Mouse (Mus musculus) heart, embryonic 13.5 days (tissue): Measurements from ENCODE around the gene Ckap2l. TPM values are rescaled to one million over a fixed set of nuclear protein-coding genes. Genes with fewer than 3 reads are reported as not detected.

Source experiments
- ATAC-seq: fragments of 200-750 bp; cut with Nextera tagmentation; 2 replicates; pipeline ENCODE4 v1.8.0; 2017; ENCODE audit warnings: moderate TSS enrichment; ENCODE audit not compliant: insufficient number of reproducible peaks, low FRiP score, low TSS enrichment; ENCODE audit errors: extremely low read depth
- H3K27ac ChIP-seq: fragments of 300-500 bp; sonication (generic); replicated peaks from 2 replicates; pipeline ENCODE4 v1.5.1; 2015; ENCODE audit warnings: moderate library complexity, mild to moderate bottlenecking, inconsistent platforms
- H3K27me3 ChIP-seq: fragments of 300-500 bp; sonication (generic); replicated peaks from 2 replicates; pipeline ENCODE4 v1.6.1; 2015; ENCODE audit warnings: mild to moderate bottlenecking, inconsistent platforms
- H3K36me3 ChIP-seq: fragments of 300-500 bp; sonication (generic); 2 replicates; pipeline ENCODE4 v1.6.1; 2015; ENCODE audit warnings: mild to moderate bottlenecking, inconsistent platforms
- H3K4me1 ChIP-seq: fragments of 300-500 bp; sonication (generic); 2 replicates; pipeline ENCODE4 v1.6.1; 2015; ENCODE audit warnings: inconsistent platforms
- H3K4me2 ChIP-seq: fragments of 300-500 bp; sonication (generic); 2 replicates; pipeline ENCODE4 v1.6.1; 2015; ENCODE audit warnings: inconsistent platforms, mild to moderate bottlenecking, moderate library complexity
- H3K4me3 ChIP-seq: fragments of 300-500 bp; sonication (generic); 2 replicates; pipeline ENCODE4 v1.5.1; 2015; ENCODE audit warnings: moderate library complexity, mild to moderate bottlenecking, inconsistent platforms
- H3K9ac ChIP-seq: fragments of 300-500 bp; sonication (generic); 2 replicates; pipeline ENCODE4 v1.6.1; 2015; ENCODE audit warnings: inconsistent platforms, mild to moderate bottlenecking, moderate library complexity
- H3K9me3 ChIP-seq: fragments of 300-500 bp; sonication (generic); 2 replicates; pipeline ENCODE4 v1.6.1; 2016; ENCODE audit warnings: inconsistent platforms
- WGBS: fragments of 180-500 bp; shearing (Covaris S2); methylation state at CpG from one replicate; pipeline ENCODE4 v1.1.7; 2015; ENCODE audit warnings: mixed read lengths; 5-methylcytosine and 5-hydroxymethylcytosine counted together
- polyA plus RNA-seq: library from polyadenylated mRNA; unstranded; fragments of >200 nt; fragmentation: Nextera tagmentation; extraction: Ambion mirVana; gene quantifications from 2 replicates; pipeline ENCODE4 v1.2.1, GENCODE M21; 2015

Ckap2l gene
- polyA plus RNA-seq, 1 experiment from 2014 or later, result 40.4 TPM

DNA sequence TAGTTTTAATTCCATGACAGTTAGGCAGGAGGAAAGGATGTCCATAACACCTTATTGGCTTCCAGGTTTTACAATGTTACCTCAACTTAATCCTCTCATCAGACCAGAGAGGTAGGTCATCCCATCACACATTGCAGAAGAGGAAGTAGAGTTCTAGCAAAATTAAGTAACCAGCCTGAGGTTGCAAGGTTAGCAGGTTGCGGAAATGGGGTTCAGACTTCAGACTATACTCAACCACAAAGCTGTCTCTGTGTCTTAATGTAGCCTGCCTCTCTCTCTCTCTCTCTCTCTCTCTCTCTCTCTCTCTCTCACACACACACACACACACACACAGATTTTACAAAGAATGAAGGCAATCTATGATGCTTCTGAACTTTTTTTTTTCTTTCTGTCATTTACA, 16.9 kb upstream of the Ckap2l start:
- 89% methylated on average over 1 of the region's 1 CpGs for WGBS
- Histone ChIP-seq H3K4me2 (no peak overlapping the region), H3K4me3 (no peak overlapping the region), H3K9ac (no peak overlapping the region), H3K27ac (no peak overlapping the region), H3K36me3 (no peaks in the 10 kb centered on the region), H3K4me1 (no peaks in the 10 kb centered on the region), H3K27me3 (no peaks in the 10 kb centered on the region), H3K9me3 (no peaks in the 10 kb centered on the region)
- ATAC-seq, result no peak

DNA sequence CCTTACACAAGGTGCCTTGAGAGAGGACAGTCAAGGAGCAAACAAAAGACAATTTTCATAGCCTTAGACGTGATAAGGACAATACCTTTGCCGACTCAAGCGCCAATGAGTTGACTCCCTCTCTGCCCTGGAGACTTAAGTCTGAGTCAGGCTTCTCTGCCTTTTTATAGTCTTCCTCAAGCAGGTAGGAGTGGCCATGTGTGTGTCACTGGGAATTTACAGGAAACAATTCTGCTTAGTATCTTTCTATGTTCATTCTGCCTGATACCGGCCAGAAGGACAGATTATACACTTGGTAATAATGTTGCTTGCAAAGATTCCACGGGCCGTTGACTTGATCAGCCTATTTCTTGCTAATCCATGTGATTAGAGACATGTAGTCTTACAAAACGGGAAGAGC, 12.8 kb upstream of the Ckap2l start, which contains the start of gene Il1a:
Gene Il1a, minus strand, starts transcription at position 137 of the 400 bp plus-strand sequence.
- Histone ChIP-seq H3K9me3 (no peaks in the 10 kb centered on the region), H3K9ac (no peak within 1 kb of the TSS), H3K27me3 (no peaks in the 10 kb centered on the region), H3K4me1 (no peaks in the 10 kb centered on the region), H3K27ac (no peak within 1 kb of the TSS), H3K36me3 (no peaks in the 10 kb centered on the region), H3K4me3 (no peak within 1 kb of the TSS), H3K4me2 (no peak within 1 kb of the TSS)
- ATAC-seq, result no peak
- 62% methylated on average over 7 of the region's 7 CpGs for WGBS

DNA sequence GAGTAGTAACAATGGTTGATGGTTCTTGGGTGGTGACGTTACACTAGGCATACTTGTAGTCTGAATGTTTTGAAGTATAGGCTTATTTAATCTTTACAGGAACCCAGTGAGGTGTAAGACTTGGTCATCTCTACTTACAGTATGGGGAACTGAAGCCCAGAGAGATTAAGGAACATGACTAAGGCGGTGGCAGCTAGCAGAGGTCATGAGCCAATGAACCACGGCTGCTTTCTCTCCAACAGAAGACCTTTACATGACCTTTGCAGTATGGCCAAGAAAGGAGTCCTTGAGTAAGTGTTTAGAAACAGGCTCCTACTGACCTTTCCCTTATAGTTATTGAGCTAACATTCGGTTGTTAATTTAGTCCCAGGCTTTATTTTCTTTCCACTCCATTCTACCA, 9.0 kb upstream of the Ckap2l start:
- Histone ChIP-seq H3K27ac (no peak overlapping the region), H3K9ac (no peak overlapping the region), H3K27me3 (0 out of 2 replicates have a peak, but pooled peaks cover 7% of the 10 kb centered on the region), H3K4me1 (no peaks in the 10 kb centered on the region), H3K36me3 (no peaks in the 10 kb centered on the region), H3K4me3 (no peak overlapping the region), H3K9me3 (no peaks in the 10 kb centered on the region), H3K4me2 (no peak overlapping the region)
- WGBS, result 68% methylated on average over 4 of the region's 4 CpGs
- ATAC-seq, result no peak

DNA sequence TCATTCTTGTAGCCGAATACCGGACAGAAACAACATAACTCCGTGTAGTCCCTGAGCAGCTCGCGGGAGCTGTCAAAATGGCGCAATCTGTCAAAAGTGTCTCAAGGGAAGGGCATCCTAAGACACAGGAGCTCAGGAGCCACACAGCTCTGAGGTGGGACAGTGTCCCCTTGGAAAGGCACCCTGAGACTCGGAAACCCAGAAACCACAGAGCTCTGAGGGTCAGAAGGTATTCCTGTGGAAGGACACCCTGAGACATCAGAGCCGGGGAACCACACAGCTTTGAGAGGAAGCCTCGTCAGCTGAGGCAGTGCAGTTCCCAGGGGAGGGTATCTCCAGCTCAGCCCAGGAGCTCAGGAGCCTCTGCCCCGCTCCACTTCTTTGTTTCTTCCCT, 574 bp upstream of the Ckap2l start:
- peak overlapping the region; percentile 82 for H3K4me3 ChIP-seq
- peaks cover 26% of the 10 kb centered on the region for H3K4me1 ChIP-seq
- H3K9me3 ChIP-seq, result no peaks in the 10 kb centered on the region
- H3K36me3 ChIP-seq, result peaks cover 14% of the 10 kb centered on the region
- ATAC-seq, result no peak
- peak overlapping the region; percentile 87 for H3K4me2 ChIP-seq
- H3K27me3 ChIP-seq, result 0 out of 2 replicates have a peak, but pooled peaks cover 12% of the 10 kb centered on the region
- WGBS, result 3% methylated on average over 10 of the region's 10 CpGs
- H3K27ac ChIP-seq, result peak overlapping the region; percentile 90
- peak overlapping the region; percentile 81 for H3K9ac ChIP-seq

DNA sequence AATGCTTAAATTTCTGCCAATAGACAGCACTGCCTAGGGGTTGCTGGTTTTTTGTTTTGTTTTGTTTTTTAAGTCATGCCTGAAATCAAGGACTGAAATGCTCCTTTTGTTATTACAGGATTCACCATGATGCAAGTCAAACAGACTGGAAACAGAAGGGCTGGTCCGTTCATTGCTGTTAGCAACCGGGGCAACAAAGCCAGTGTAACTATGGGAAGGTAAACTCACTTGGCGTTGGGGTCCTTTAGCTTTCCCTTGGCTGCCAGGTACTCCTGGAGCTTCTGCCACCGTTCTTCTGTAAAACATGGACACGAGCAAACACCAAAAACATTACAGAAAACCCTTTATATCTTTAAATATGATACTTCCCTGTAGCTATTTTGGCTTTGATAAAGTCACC, 926 bp downstream of the Ckap2l start:
- Histone ChIP-seq H3K27ac (no peak overlapping the region; the same call in 1 of the 2 replicates), H3K27me3 (0 out of 2 replicates have a peak, but pooled peaks cover 7% of the 10 kb centered on the region), H3K4me2 (peak overlapping the region; percentile 87), H3K9me3 (no peaks in the 10 kb centered on the region), H3K9ac (peak overlapping the region; percentile 87), H3K4me3 (peak overlapping the region; percentile 82), H3K36me3 (peaks cover 17% of the 10 kb centered on the region), H3K4me1 (peaks cover 26% of the 10 kb centered on the region)
- 51% methylated on average over 5 of the region's 5 CpGs for WGBS
- no peak for ATAC-seq

DNA sequence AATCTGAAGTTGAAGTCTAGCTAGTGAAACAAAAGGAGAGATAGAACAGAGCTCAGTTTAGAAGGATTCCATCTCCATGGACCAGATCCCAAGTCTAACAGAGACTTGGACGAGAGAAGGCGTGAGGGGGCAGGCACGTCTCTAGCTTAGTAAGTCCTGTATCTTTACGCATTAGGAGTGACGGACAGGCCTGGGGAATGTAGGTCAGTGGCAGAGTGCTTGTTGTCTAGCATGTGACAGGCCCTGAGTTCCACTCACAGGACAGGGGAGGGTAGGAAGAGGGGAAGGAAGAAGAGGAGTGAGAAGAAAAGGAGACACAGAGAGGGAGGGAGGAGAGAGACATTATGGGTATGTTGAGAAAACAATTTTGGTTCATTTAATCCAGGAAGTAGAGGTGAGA, 1.9 kb downstream of the Ckap2l start:
- Histone ChIP-seq H3K36me3 (peaks cover 27% of the 10 kb centered on the region), H3K27me3 (no peaks in the 10 kb centered on the region), H3K27ac (no peak overlapping the region), H3K4me1 (peaks cover 26% of the 10 kb centered on the region), H3K4me2 (peak overlapping the region; percentile 87), H3K9me3 (no peaks in the 10 kb centered on the region), H3K9ac (0 out of 2 replicates have a peak overlapping the region, but pooled peaks have one; percentile 87), H3K4me3 (peak overlapping the region; percentile 82; the same call in 1 of the 2 replicates)
- 79% methylated on average over 5 of the region's 5 CpGs for WGBS
- ATAC-seq, result no peak

DNA sequence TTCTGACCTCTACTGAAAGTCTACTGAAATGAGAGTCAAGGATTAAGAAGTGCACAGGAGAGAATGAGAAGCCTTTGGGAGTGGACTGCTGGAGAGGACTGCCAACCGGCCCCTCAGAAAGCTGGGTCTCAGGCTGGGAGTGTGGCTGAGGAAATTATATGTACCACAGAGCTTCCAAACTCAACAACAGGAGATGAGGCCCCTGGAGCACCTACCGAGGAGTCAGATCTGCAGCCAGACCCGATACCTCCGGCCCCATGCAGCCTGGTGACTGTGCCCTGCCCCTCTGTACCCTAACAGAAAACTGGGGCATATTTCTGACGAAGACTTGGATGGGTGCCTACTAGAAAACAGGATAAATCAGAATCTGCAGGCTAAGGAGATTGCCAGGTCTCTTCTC, 23.2 kb downstream of the Ckap2l start:
- no peak for ATAC-seq
- no peak overlapping the region for H3K4me2 ChIP-seq
- H3K36me3 ChIP-seq, result peaks cover 91% of the 10 kb centered on the region
- H3K4me3 ChIP-seq, result no peak overlapping the region
- H3K27me3 ChIP-seq, result no peaks in the 10 kb centered on the region
- H3K27ac ChIP-seq, result no peak overlapping the region
- H3K9ac ChIP-seq, result no peak overlapping the region
- WGBS, result 98% methylated on average over 5 of the region's 5 CpGs
- no peaks in the 10 kb centered on the region for H3K9me3 ChIP-seq
- H3K4me1 ChIP-seq, result no peaks in the 10 kb centered on the region

DNA sequence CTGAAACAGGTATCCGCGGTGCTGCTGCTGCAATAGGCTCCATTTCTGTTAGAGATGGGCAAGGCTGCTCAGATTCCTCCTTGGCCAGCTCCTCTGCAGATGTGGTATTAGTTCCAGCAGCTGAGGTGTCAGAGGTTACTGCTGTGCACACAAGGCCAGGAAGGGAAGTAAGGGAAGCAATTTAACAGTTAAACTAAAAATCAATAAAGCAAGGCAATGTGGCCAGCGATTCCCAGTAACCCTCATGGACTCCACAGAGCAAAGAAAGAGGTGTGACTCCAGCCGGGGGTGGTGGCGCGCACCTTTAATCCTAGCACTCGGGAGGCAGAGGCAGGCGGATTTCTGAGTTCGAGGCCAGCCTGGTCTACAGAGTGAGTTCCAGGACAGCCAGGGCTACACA, 26.4 kb downstream of the Ckap2l start:
- Histone ChIP-seq H3K9me3 (no peaks in the 10 kb centered on the region), H3K27ac (no peak overlapping the region), H3K27me3 (no peaks in the 10 kb centered on the region), H3K9ac (no peak overlapping the region), H3K36me3 (peaks cover 91% of the 10 kb centered on the region), H3K4me2 (no peak overlapping the region), H3K4me1 (no peaks in the 10 kb centered on the region), H3K4me3 (no peak overlapping the region)
- 89% methylated on average over 9 of the region's 9 CpGs for WGBS
- no peak for ATAC-seq

DNA sequence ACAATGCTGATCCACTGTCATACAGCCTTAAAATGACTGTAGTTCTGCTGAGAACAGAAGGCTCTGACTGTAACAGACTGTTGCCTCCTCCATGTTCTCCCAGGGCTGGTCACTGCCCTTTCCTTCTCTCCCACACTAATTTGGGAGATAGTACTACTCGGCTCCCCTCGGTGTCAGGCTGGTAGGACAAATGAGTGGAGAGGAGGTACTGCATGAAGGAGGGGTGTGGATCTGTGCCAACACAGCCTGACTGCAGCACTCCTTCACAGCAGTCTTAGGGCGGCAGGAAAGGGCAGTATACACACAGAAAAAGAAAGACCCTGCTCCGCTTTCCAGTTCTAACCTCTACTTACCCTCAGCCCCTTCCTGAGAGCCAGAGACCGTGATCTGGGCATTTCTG, 27.0 kb downstream of the Ckap2l start:
- Histone ChIP-seq H3K9me3 (no peaks in the 10 kb centered on the region), H3K4me1 (no peaks in the 10 kb centered on the region), H3K36me3 (peaks cover 86% of the 10 kb centered on the region), H3K9ac (no peak overlapping the region), H3K27me3 (no peaks in the 10 kb centered on the region), H3K4me2 (no peak overlapping the region), H3K27ac (no peak overlapping the region), H3K4me3 (no peak overlapping the region)
- WGBS, result 73% methylated on average over 5 of the region's 5 CpGs
- ATAC-seq, result no peak

DNA sequence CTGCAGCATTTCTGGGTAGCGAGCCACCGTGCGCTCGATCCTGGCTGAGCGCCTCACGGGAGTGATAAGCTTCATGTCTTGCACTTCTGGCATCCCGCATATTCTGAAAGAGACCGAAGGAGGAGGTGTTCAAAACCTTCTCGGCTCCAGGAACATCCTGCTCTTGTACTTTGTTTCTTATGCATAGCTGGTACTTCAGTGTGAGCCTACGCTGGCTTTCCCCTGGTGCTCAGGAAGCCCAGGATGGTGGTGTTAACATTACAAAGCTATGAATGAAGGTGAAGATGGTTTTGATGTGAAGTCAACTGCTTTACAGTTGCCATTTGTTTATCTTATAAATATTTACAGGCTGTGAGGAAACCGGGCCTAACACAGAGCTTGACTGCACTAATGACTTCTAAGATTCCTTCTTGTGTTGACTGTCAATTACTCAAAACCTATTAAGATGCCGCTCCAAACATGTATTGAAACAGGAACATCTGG, 27.8 kb downstream of the Ckap2l start:
- H3K4me2 ChIP-seq, result no peak overlapping the region
- 88% methylated on average over 12 of the region's 12 CpGs for WGBS
- no peak overlapping the region for H3K27ac ChIP-seq
- H3K4me3 ChIP-seq, result no peak overlapping the region
- H3K9me3 ChIP-seq, result no peaks in the 10 kb centered on the region
- ATAC-seq, result no peak
- H3K9ac ChIP-seq, result no peak overlapping the region
- no peaks in the 10 kb centered on the region for H3K4me1 ChIP-seq
- H3K36me3 ChIP-seq, result peaks cover 79% of the 10 kb centered on the region
- H3K27me3 ChIP-seq, result no peaks in the 10 kb centered on the region

DNA sequence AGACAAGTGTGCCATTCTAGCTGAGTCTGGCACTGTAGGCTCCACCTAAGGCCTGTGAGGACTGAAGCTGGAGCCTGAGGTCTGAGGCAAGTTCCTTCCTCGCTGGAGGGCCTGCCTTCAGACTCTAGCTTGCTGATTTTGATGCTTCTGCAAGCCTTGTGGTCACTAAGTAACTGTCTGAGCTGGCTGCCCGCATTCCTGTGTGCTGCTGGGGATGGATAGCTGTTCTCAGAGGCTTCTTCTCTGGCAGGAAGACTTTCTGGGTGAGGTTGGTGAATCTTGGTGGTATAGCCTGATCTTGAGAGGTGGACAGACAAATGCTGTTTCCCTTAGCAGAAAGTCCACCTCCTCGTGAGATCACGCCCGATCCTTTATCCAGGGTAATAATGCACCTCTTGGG, 29.3 kb downstream of the Ckap2l start:
- H3K9ac ChIP-seq, result no peak overlapping the region
- H3K9me3 ChIP-seq, result no peaks in the 10 kb centered on the region
- H3K27me3 ChIP-seq, result no peaks in the 10 kb centered on the region
- H3K4me3 ChIP-seq, result no peak overlapping the region
- no peak overlapping the region for H3K4me2 ChIP-seq
- H3K4me1 ChIP-seq, result no peaks in the 10 kb centered on the region
- 90% methylated on average over 5 of the region's 5 CpGs for WGBS
- no peak for ATAC-seq
- H3K36me3 ChIP-seq, result peaks cover 65% of the 10 kb centered on the region
- H3K27ac ChIP-seq, result no peak overlapping the region

DNA sequence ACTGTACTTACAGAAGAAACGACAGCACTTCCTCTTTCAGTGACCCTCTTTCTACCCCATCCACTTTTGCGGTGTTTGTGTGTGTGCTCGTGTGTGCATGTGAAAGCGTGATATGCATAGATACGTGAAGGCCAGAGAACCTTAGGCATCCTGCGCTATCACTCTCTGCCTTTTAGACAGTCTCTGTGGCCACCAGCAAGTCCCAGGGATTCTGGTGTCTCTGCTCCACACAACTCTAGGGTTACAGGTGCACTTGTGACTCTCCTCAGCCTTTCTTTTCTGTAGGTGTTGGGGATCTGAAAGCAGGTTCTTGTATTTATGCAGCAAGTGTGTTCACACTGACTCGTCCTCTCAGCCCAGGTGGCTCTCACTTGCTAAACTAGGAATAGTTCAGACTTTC, 31.7 kb downstream of the Ckap2l start:
- H3K9me3 ChIP-seq, result no peaks in the 10 kb centered on the region
- no peak overlapping the region for H3K27ac ChIP-seq
- 0 out of 2 replicates have a peak, but pooled peaks cover 4% of the 10 kb centered on the region for H3K27me3 ChIP-seq
- H3K36me3 ChIP-seq, result peaks cover 44% of the 10 kb centered on the region
- H3K9ac ChIP-seq, result no peak overlapping the region
- ATAC-seq, result no peak
- no peak overlapping the region for H3K4me2 ChIP-seq
- H3K4me3 ChIP-seq, result no peak overlapping the region
- H3K4me1 ChIP-seq, result no peaks in the 10 kb centered on the region
- 87% methylated on average over 7 of the region's 7 CpGs for WGBS
